In the genomic region with DNA sequence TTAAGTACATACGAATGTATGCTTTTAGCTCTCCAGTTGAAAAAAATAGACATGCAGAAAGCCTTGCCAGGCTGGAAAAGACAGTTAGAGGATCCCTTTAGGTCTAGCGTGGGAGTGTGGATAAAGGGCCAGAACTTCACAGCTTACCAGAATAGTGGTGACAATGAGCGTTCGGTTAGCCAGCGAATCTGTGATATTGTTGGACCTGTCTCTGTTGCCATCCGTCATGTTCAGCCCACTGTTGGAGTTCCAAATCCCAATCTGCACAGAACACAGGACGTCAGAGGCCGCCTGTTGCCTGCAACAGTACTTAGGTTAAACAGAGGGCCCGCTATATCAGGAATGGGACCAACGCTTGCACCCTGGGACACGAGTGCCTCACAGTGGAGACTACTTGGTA, we compare ENCODE assay signal across 18 mouse cellular contexts.
DNase-seq lines count a peak whose midpoint lies in the region; TF ChIP-seq lines count a peak whose summit lies in the region.
"Had no signal": no experiment of that assay in that cellular context is flagged by ENCODE, and none has a peak within 500 bp of the region (broad histone marks: within the 10 kb centered on the region; RNA-seq: fewer than 3 reads in every experiment).

No protein-coding gene starts in this region.

- no peak for TF ChIP-seq CTCF in gastrocnemius, adult 2 months (IDR thresholded peaks at IDR 0.05)

- DNase-seq in layer of hippocampus, postnatal 14 days (ENCODE audit: low spot score in 2 of 2): peak; percentile 13 to 68
- DNase-seq in layer of hippocampus, adult 8-10 months (ENCODE audit: low spot score in 2 of 2): no peak
- DNase-seq in frontal cortex, postnatal 36 days (ENCODE audit: low spot score in 2 of 2): peak; percentile 17 to 55
- peak; percentile 15 to 29 for DNase-seq in right cerebral cortex, adult 2 months (ENCODE audit: low spot score in 2 of 2)
- no peak for DNase-seq in gastrocnemius, adult 2 months
- DNase-seq in kidney, postnatal 14 days: no peak
- no peak for DNase-seq in thymus, postnatal 4 days
- DNase-seq: adrenal gland, postnatal 36 days; cerebellum, adult 9-11 months; heart, postnatal 36 days; kidney, postnatal 10 days; liver, postnatal 0 days; thymus, postnatal 36 days had no signal

- no peak overlapping the region for H3K27ac ChIP-seq in gastrocnemius, adult 2 months
- H3K27ac ChIP-seq: embryonic facial prominence, embryonic 13.5 days; limb, embryonic 15.5 days; midbrain, embryonic 12.5 days; neural tube, embryonic 13.5 days had no signal

- no peak overlapping the region for H3K4me3 ChIP-seq in gastrocnemius, adult 2 months
- H3K4me3 ChIP-seq: embryonic facial prominence, embryonic 13.5 days; heart, embryonic 12.5 days; limb, embryonic 15.5 days; midbrain, embryonic 12.5 days; neural tube, embryonic 13.5 days had no signal

- intact Hi-C loops in gastrocnemius, adult 2 months (cut with DNase I): no loop called here

Comparison
In these comparisons a context has a peak if more than half of its experiments do, and no peak if none do; other contexts are left out.
1. DNase-seq: peak in layer of hippocampus, postnatal 14 days (2 of 2), frontal cortex, postnatal 36 days (2 of 2) and right cerebral cortex, adult 2 months (2 of 2); none in layer of hippocampus, adult 8-10 months (0 of 2), gastrocnemius, adult 2 months (single experiment), kidney, postnatal 14 days (single experiment) and thymus, postnatal 4 days (single experiment).